Mouse (Mus musculus) T-helper 17 cell (primary cell): ENCODE results near the gene Tmem217.

Experiments
- in situ Hi-C, 2 experiments: fragments of 300-600 bp; cut with MboI, MseI; formaldehyde crosslinking; loops; 1 replicate in 1 of 2; 2 replicates in 1 of 2; pipeline ENCODE4 v1.15.1; 2025; ENCODE audit warnings: high pct_unique_total_duplicates in 2 of 2

Tmem217 gene

GRCm38 (mm10) chr17:29490713-29491581, 61.2 kb downstream of the Tmem217 start, which contains the start of gene Pim1:
Gene Pim1, plus strand, starts transcription at chr17:29490753.
- in situ Hi-C loops: loop anchor here in 1 of 2 experiments (5.0 to 10.0 kb wide), 3 partner anchors 54 to 456 kb away; partner anchors contain the start of gene Srsf3

- in situ Hi-C loops: loop anchor here in 1 of 2 experiments (5.0 to 10.0 kb wide), 3 partner anchors 53 to 455 kb away; partner anchors contain the start of gene Srsf3
These were observed 62.0 kb downstream of the Tmem217 start for GRCm38 (mm10) chr17:29489971-29490712.

GRCm38 (mm10) chr17:29488978-29489970, 62.9 kb downstream of the Tmem217 start:
- in situ Hi-C loops: no loop called here

GRCm38 (mm10) chr17:29488257-29488977, 63.8 kb downstream of the Tmem217 start:
- in situ Hi-C loops: no loop called here

- in situ Hi-C loops: no loop called here
These were observed 66.6 kb downstream of the Tmem217 start for GRCm38 (mm10) chr17:29485336-29486233.

GRCm38 (mm10) chr17:29484431-29484830, 67.8 kb downstream of the Tmem217 start:
- in situ Hi-C loops: no loop called here

- in situ Hi-C loops: no loop called here
These were observed 68.9 kb downstream of the Tmem217 start for GRCm38 (mm10) chr17:29483282-29483681.

GRCm38 (mm10) chr17:29482632-29483031, 69.6 kb downstream of the Tmem217 start:
- in situ Hi-C loops: no loop called here

GRCm38 (mm10) chr17:29480256-29480655, 71.9 kb downstream of the Tmem217 start:
- in situ Hi-C loops: no loop called here

- in situ Hi-C loops: no loop called here
These were observed 73.9 kb downstream of the Tmem217 start for GRCm38 (mm10) chr17:29478271-29478670.

- in situ Hi-C loops: no loop called here
These were observed 74.8 kb downstream of the Tmem217 start for GRCm38 (mm10) chr17:29477357-29477756.

GRCm38 (mm10) chr17:29476461-29476860, 75.7 kb downstream of the Tmem217 start:
- in situ Hi-C loops: no loop called here
